ENCODE assay signal across 25 mouse cellular contexts in the genomic region with DNA sequence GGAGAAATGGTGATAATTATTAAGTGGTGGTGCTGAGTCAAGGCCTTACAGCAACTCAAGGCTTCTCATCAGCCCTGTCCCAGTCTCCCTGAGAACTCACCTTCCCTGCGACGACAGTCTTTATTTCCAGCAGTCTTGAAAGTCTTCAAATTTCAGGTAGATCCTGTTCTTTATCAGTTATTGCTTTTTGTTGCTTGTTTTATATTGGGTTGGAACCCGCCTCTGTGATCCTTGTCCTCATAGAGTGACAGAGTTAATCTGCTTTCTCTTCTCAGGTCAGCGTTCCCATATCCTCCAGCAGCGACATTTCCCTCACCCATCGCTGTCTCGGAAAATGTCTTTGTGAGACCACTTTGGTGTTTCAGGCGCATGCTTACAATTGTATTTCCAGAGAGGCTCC. TPM values are rescaled to one million over a fixed set of nuclear protein-coding genes. Genes with fewer than 3 reads are reported as not detected.
DNase-seq lines count a peak whose midpoint lies in the region; ATAC-seq and TF ChIP-seq lines count a peak whose summit lies in the region.
"Had no signal": no experiment of that assay in that cellular context is flagged by ENCODE, and none has a peak within 500 bp of the region (broad histone marks: within the 10 kb centered on the region; RNA-seq: fewer than 3 reads in every experiment).

No protein-coding gene starts in this region.

- H3K4me1 ChIP-seq in intestine, embryonic 15.5 days (replicated peaks) = no peaks in the 10 kb centered on the region
- no peaks in the 10 kb centered on the region; the same call in 1 of the 2 replicates for H3K4me1 ChIP-seq in intestine, postnatal 0 days (replicated peaks; ENCODE audit: control insufficient read depth, insufficient read depth, low read length)
- H3K4me1 ChIP-seq: embryonic facial prominence, embryonic 10.5 days; embryonic facial prominence, embryonic 12.5 days; forebrain, embryonic 13.5 days; forebrain, embryonic 15.5 days had no signal

- no peak overlapping the region for H3K4me3 ChIP-seq in intestine, embryonic 15.5 days (replicated peaks)
- no peak overlapping the region for H3K4me3 ChIP-seq in intestine, postnatal 0 days (ENCODE audit: low read depth, low read length)
- H3K4me3 ChIP-seq: embryonic facial prominence, embryonic 10.5 days; embryonic facial prominence, embryonic 12.5 days; forebrain, embryonic 13.5 days; forebrain, embryonic 15.5 days had no signal

- H3K27ac ChIP-seq in intestine, embryonic 15.5 days = peak overlapping the region; percentile 34; the same call in 1 of the 2 replicates
- H3K27ac ChIP-seq in intestine, postnatal 0 days (ENCODE audit: low read depth, low read length) = peak overlapping the region; percentile 73
- H3K27ac ChIP-seq: embryonic facial prominence, embryonic 10.5 days; embryonic facial prominence, embryonic 12.5 days; forebrain, embryonic 13.5 days; forebrain, embryonic 15.5 days had no signal

- TF ChIP-seq CTCF in intestine, postnatal 0 days (IDR thresholded peaks at IDR 0.05; ENCODE audit: low read depth) = no peak

- ATAC-seq in intestine, embryonic 15.5 days = peak; percentile 83
- ATAC-seq in intestine, postnatal 0 days = peak; percentile 71
- ATAC-seq: activated CD4-positive, CD25-positive, alpha-beta regulatory T cell, adult 4 months; CD4-positive, CD25-positive, alpha-beta regulatory T cell, adult 4 months; forebrain, embryonic 13.5 days; forebrain, embryonic 15.5 days; Patski had no signal

- H3K36me3 ChIP-seq in intestine, embryonic 15.5 days = no peaks in the 10 kb centered on the region
- H3K36me3 ChIP-seq in intestine, postnatal 0 days (ENCODE audit: control insufficient read depth, insufficient read depth) = no peaks in the 10 kb centered on the region; the same call in 1 of the 2 replicates
- H3K36me3 ChIP-seq: embryonic facial prominence, embryonic 12.5 days; forebrain, embryonic 15.5 days; G1E had no signal

- intact Hi-C loops in heart, postnatal 36 days (cut with DNase I) = no loop called here

- no peak overlapping the region for H3K9ac ChIP-seq in intestine, embryonic 15.5 days
- no peak overlapping the region for H3K9ac ChIP-seq in intestine, postnatal 0 days (ENCODE audit: low read depth, low read length)
- H3K9ac ChIP-seq: embryonic facial prominence, embryonic 12.5 days; forebrain, embryonic 13.5 days; forebrain, embryonic 15.5 days had no signal

- 73% methylated on average over 8 of the region's 8 CpGs for WGBS in intestine, embryonic 15.5 days
- WGBS in intestine, postnatal 0 days = 48% methylated on average over 8 of the region's 8 CpGs

- DNase-seq in heart, adult 11 months = peak; percentile 25
- DNase-seq in heart, postnatal 36 days = no peak
- no peak for DNase-seq in urinary bladder, adult 2 months (ENCODE audit: low spot score)
- no peak for DNase-seq in layer of hippocampus, adult 9-11 months
- DNase-seq: adrenal gland, adult 8-10 months; adrenal gland, postnatal 14 days; adrenal gland, postnatal 36 days; B cell, adult 2 months; cerebellum, adult 11-12 months; cerebellum, adult 2 months; cerebellum, adult 9-10 months; cerebellum, postnatal 10 days; cerebellum, postnatal 25 days had no signal

- no peak overlapping the region for H3K4me2 ChIP-seq in intestine, embryonic 15.5 days (replicated peaks)
- peak overlapping the region; percentile 21; the same call in 1 of the 2 replicates for H3K4me2 ChIP-seq in intestine, postnatal 0 days (replicated peaks; ENCODE audit: low read depth)
- H3K4me2 ChIP-seq: embryonic facial prominence, embryonic 12.5 days; forebrain, embryonic 13.5 days; forebrain, embryonic 15.5 days had no signal

- H3K9me3 ChIP-seq in intestine, embryonic 15.5 days = no peaks in the 10 kb centered on the region
- H3K9me3 ChIP-seq in intestine, postnatal 0 days (ENCODE audit: control insufficient read depth) = no peaks in the 10 kb centered on the region
- H3K9me3 ChIP-seq: embryonic facial prominence, embryonic 10.5 days; embryonic facial prominence, embryonic 12.5 days; forebrain, embryonic 13.5 days; forebrain, embryonic 15.5 days had no signal

- H3K27me3 ChIP-seq in intestine, embryonic 15.5 days (replicated peaks) = no peaks in the 10 kb centered on the region
- no peaks in the 10 kb centered on the region for H3K27me3 ChIP-seq in intestine, postnatal 0 days (replicated peaks; ENCODE audit: control insufficient read depth, insufficient read depth, low read length)
- H3K27me3 ChIP-seq: CH12.LX; embryonic facial prominence, embryonic 12.5 days; forebrain, embryonic 13.5 days; forebrain, embryonic 15.5 days; Patski had no signal

RNA-seq across cellular contexts. Expression of a gene that starts 45.9 kb away (rescaled TPM):
- total RNA-seq in heart, postnatal 36 days (2021) = not detected
- polyA plus RNA-seq in intestine, embryonic 15.5 days (2015; fragmentation: Nextera tagmentation; extraction: Ambion mirVana) = 0.20 and 0.40 TPM in 2 replicates
- polyA plus RNA-seq in intestine, postnatal 0 days (2015; fragmentation: Nextera tagmentation; extraction: Ambion mirVana) = 0.22 and 0.33 TPM in 2 replicates
- 0.98 and 1.4 TPM in 2 replicates for polyA plus RNA-seq in urinary bladder, adult 2 months (2012; rRNA removed)
- total RNA-seq: adrenal gland, adult 18-20 months; adrenal gland, postnatal 14 days; CH12.LX; G1E had no signal
- polyA plus RNA-seq: activated CD4-positive, CD25-positive, alpha-beta regulatory T cell, adult 4 months; embryonic facial prominence, embryonic 10.5 days; G1E; Patski had no signal

RNA-seq across cellular contexts. Expression of a gene that starts 56.1 kb away (rescaled TPM):
- 1 to 10 TPM; 4.6 to 5.5 TPM for total RNA-seq in heart, postnatal 36 days (2021)
- polyA plus RNA-seq in intestine, embryonic 15.5 days (2015; fragmentation: Nextera tagmentation; extraction: Ambion mirVana) = 14.4 and 14.6 TPM in 2 replicates
- 12.2 and 13.4 TPM in 2 replicates for polyA plus RNA-seq in intestine, postnatal 0 days (2015; fragmentation: Nextera tagmentation; extraction: Ambion mirVana)
- polyA plus RNA-seq in urinary bladder, adult 2 months (2012; rRNA removed) = 11.1 and 13.4 TPM in 2 replicates
- total RNA-seq: CH12.LX, G1E had no signal
- polyA plus RNA-seq: G1E had no signal
